Mouse (Mus musculus): ENCODE results near the gene Akap13. TPM values are rescaled to one million over a fixed set of nuclear protein-coding genes. Genes with fewer than 3 reads are reported as not detected.

Akap13 gene
- total and polyA plus RNA-seq, 2 experiments = 8.5 to 92.1 TPM

DNA sequence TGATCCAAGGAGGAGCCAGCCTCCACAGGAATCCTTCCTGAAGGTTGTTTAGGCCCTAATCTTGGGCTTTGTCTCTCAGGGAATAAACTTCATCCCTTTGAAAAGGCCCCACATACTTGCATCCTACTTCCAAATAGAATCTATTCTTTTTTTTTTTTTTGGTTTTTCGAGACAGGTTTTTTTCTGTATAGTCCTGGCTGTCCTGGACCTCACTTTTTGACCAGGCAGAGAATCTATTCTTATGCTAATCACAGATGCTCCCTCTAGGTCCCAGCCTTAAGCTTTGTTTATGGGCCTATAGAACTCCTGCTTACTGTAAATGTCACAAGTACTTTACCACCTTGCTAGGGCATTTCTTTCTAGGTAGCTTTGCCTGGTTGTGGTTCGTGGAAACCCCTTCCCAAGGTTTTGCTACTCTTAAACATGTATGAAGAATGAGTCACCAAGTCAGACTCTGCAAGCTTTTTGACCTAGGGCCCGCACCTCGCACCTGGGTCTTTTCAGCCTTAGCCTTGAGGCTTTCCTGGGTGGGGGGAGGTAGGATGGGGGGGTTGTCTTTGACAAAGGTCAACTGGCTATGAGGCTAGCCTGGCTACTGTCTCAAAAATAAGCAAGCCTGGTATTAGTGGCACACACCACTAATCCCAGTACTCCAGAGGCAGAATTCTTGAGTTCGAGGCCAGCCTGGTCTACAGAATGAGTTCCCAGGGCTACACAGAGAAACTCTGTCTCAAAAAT, 346.5 kb downstream of the Akap13 start:
- no peaks in the 10 kb centered on the region for H3K79me2 ChIP-seq (ENCODE audit: control insufficient read depth, insufficient read depth, low read length)
- peaks cover under 1% of the 10 kb centered on the region; the same call in 1 of the 2 replicates for H3K4me1 ChIP-seq (ENCODE audit: control insufficient read depth, insufficient read depth, low read length)
- H3K36me3 ChIP-seq (ENCODE audit: control insufficient read depth, insufficient read depth, low read length) = no peaks in the 10 kb centered on the region
- no peak for TF ChIP-seq POLR2A (IDR thresholded peaks at IDR 0.05; ENCODE audit: extremely low read depth, insufficient read depth, low read length)
- TF ChIP-seq CTCF (IDR thresholded peaks at IDR 0.05; ENCODE audit: low read depth, low read length) = no peak
- DNase-seq (ENCODE audit: extremely low read depth, low read depth, low spot score) = no peak
- no peak overlapping the region for H3K4me3 ChIP-seq (ENCODE audit: insufficient read depth, low read depth, low read length)
- no peak overlapping the region for H3K27ac ChIP-seq (replicated peaks; ENCODE audit: insufficient read depth, low read depth, low read length)
- H3K9ac ChIP-seq (ENCODE audit: low read depth, low read length) = no peak overlapping the region
- H3K27me3 ChIP-seq (ENCODE audit: control insufficient read depth, insufficient read depth, low read length) = no peaks in the 10 kb centered on the region
- WGBS = 95% methylated on average over 5 of the region's 5 CpGs

DNA sequence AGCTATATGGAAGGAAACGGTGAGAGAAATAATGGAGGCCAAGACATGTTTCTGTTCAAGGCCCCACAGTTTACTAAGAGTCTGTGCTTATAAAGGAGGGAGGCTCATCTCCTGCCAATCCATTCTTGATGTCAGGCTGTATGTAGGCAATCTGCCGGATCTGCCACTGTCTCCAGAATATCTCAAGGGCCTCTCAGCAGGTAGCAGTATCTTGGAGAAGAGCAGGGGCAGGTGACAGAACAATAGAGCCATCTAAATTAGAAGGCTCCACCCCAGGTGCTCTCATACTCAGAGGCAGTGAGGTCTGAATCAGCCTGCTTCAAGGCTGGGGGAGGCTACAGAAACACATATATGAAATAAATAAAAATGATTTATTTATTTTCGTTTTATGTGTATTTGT, 347.6 kb downstream of the Akap13 start:
- Histone ChIP-seq H3K36me3 (ENCODE audit: control insufficient read depth, insufficient read depth, low read length) (no peaks in the 10 kb centered on the region), H3K27me3 (ENCODE audit: control insufficient read depth, insufficient read depth, low read length) (no peaks in the 10 kb centered on the region), H3K4me1 (ENCODE audit: control insufficient read depth, insufficient read depth, low read length) (no peaks in the 10 kb centered on the region), H3K79me2 (ENCODE audit: control insufficient read depth, insufficient read depth, low read length) (no peaks in the 10 kb centered on the region), H3K9ac (ENCODE audit: low read depth, low read length) (no peak overlapping the region), H3K27ac (replicated peaks; ENCODE audit: insufficient read depth, low read depth, low read length) (no peak overlapping the region), H3K4me3 (ENCODE audit: insufficient read depth, low read depth, low read length) (no peak overlapping the region)
- no peak for DNase-seq (ENCODE audit: extremely low read depth, low read depth, low spot score)
- no peak for TF ChIP-seq POLR2A (IDR thresholded peaks at IDR 0.05; ENCODE audit: extremely low read depth, insufficient read depth, low read length)
- TF ChIP-seq CTCF (IDR thresholded peaks at IDR 0.05; ENCODE audit: low read depth, low read length) = no peak
- 84% methylated on average over 3 of the region's 3 CpGs for WGBS

Other genes starting within 250 kb of the Akap13 start
- gene Sv2b, start 146.3 kb upstream of the Akap13 start, total RNA-seq (2014; rRNA removed) = under 0.01 and 0.07 TPM in 2 replicates
- not detected in 2 replicates for gene Sv2b, start 146.3 kb upstream of the Akap13 start, polyA plus RNA-seq (2012; rRNA removed)